Mouse (Mus musculus) forebrain, embryonic 13.5 days (tissue): Measurements from ENCODE around the gene Art1. TPM values are rescaled to one million over a fixed set of nuclear protein-coding genes. Genes with fewer than 3 reads are reported as not detected.

ENCODE experiments used
- ATAC-seq: fragments of 200-750 bp; cut with Nextera tagmentation; 2 replicates; pipeline ENCODE4 v1.8.0; 2017
- H3K27ac ChIP-seq: fragments of 300-500 bp; sonication (generic); 2 replicates; pipeline ENCODE4 v1.5.1; 2015; ENCODE audit warnings: inconsistent platforms, mild to moderate bottlenecking, moderate library complexity
- H3K27me3 ChIP-seq: fragments of 300-500 bp; sonication (generic); 2 replicates; pipeline ENCODE4 v1.6.1; 2015; ENCODE audit warnings: mild to moderate bottlenecking, inconsistent platforms
- H3K36me3 ChIP-seq: fragments of 300-500 bp; sonication (generic); 2 replicates; pipeline ENCODE4 v1.6.1; 2015; ENCODE audit warnings: mild to moderate bottlenecking, inconsistent platforms; ENCODE audit not compliant: poor library complexity, severe bottlenecking
- H3K4me1 ChIP-seq: fragments of 300-500 bp; sonication (generic); 2 replicates; pipeline ENCODE4 v1.6.1; 2015; ENCODE audit warnings: inconsistent platforms
- H3K4me2 ChIP-seq: fragments of 300-500 bp; sonication (generic); 2 replicates; pipeline ENCODE4 v1.6.1; 2015; ENCODE audit warnings: inconsistent platforms, mild to moderate bottlenecking, moderate library complexity
- H3K4me3 ChIP-seq: fragments of 300-500 bp; sonication (generic); 2 replicates; pipeline ENCODE4 v1.5.1; 2015; ENCODE audit warnings: mild to moderate bottlenecking, inconsistent platforms
- H3K9ac ChIP-seq: fragments of 300-500 bp; sonication (generic); 2 replicates; pipeline ENCODE4 v1.6.1; 2015; ENCODE audit warnings: mild to moderate bottlenecking, inconsistent platforms
- H3K9me3 ChIP-seq: fragments of 300-500 bp; sonication (generic); replicated peaks from 2 replicates; pipeline ENCODE4 v1.6.1; 2016; ENCODE audit warnings: inconsistent platforms
- WGBS: fragments of 180-500 bp; shearing (Covaris S2); methylation state at CpG from one replicate; pipeline ENCODE4 v1.1.7; 2015; 5-methylcytosine and 5-hydroxymethylcytosine counted together
- polyA plus RNA-seq: library from polyadenylated mRNA; unstranded; fragments of >200 nt; fragmentation: Nextera tagmentation; extraction: Ambion mirVana; gene quantifications from 2 replicates; pipeline ENCODE4 v1.2.1, GENCODE M21; 2015

Gene Art1
- polyA plus RNA-seq, 1 experiment from 2014 or later: 0.23 TPM

GRCm38 (mm10) chr7:102084041-102084696, 17.4 kb upstream of the Art1 start:
- Histone ChIP-seq H3K4me2 (no peak overlapping the region), H3K27ac (no peak overlapping the region), H3K4me3 (no peak overlapping the region), H3K9me3 (no peaks in the 10 kb centered on the region), H3K27me3 (no peaks in the 10 kb centered on the region), H3K36me3 (peaks cover 77% of the 10 kb centered on the region), H3K9ac (no peak overlapping the region), H3K4me1 (no peaks in the 10 kb centered on the region)
- ATAC-seq: no peak
- WGBS: 93% methylated on average over 26 of the region's 26 CpGs

DNA sequence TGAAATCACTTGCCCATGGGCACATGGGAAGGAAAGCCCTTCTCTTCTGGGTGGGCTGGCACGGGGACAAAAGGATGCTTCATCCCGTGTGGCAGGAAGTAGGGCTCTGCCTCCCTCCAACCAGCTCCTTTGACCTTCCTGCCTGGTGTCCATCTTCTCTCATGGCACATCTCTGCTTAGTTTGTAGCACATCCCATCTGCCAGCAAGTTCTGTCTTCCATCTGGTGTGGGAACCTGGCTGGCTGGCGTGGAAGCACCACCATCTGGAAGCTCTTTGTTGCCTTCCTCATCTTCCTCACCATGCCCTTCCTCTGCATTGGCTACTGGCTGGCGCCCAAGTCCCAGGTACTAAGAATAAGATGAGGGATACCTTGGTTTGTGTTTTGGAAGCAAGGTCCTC, 14.2 kb upstream of the Art1 start:
- no peaks in the 10 kb centered on the region for H3K27me3 ChIP-seq
- 82% methylated on average over 4 of the region's 4 CpGs for WGBS
- H3K4me3 ChIP-seq: no peak overlapping the region
- no peaks in the 10 kb centered on the region for H3K4me1 ChIP-seq
- no peaks in the 10 kb centered on the region for H3K9me3 ChIP-seq
- H3K36me3 ChIP-seq: peaks cover 63% of the 10 kb centered on the region
- H3K27ac ChIP-seq: no peak overlapping the region
- no peak overlapping the region for H3K9ac ChIP-seq
- ATAC-seq: no peak
- H3K4me2 ChIP-seq: no peak overlapping the region

- H3K9ac ChIP-seq: peak overlapping the region; percentile 38; the same call in 1 of the 2 replicates
- H3K27ac ChIP-seq: no peak overlapping the region
- peaks cover 15% of the 10 kb centered on the region for H3K4me1 ChIP-seq
- peaks cover 3% of the 10 kb centered on the region; the same call in 1 of the 2 replicates for H3K36me3 ChIP-seq
- no peaks in the 10 kb centered on the region for H3K9me3 ChIP-seq
- peak overlapping the region; percentile 58 for H3K4me2 ChIP-seq
- H3K4me3 ChIP-seq: peak overlapping the region; percentile 28
- ATAC-seq: peak; percentile 74
- WGBS: 4% methylated on average over 30 of the region's 30 CpGs
- H3K27me3 ChIP-seq: 0 out of 2 replicates have a peak, but pooled peaks cover 8% of the 10 kb centered on the region
Measured at GRCm38 (mm10) chr7:102099760-102100661, 1.5 kb upstream of the Art1 start.

DNA sequence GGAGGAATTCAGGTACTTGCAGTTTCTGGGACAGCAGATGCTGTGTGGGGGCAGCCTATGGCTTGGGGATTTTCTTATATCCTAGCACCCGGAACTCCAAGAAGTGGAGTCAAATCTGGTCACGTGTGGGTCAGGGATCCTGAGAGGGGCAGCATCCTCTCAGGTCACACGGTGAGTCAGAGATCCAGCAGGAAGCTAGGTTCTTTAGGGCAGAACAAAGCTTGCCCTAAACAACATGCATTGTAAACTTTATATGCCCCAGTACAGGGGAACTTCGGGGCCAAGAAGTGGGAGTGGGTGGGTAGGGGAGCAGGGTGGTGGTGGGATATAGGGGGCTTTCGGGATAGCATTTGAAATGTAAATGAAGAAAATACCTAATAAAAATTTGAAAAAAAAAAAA, 675 bp upstream of the Art1 start:
- H3K27ac ChIP-seq: no peak overlapping the region
- no peaks in the 10 kb centered on the region for H3K9me3 ChIP-seq
- 0 out of 2 replicates have a peak, but pooled peaks cover 8% of the 10 kb centered on the region for H3K27me3 ChIP-seq
- H3K9ac ChIP-seq: no peak overlapping the region
- no peaks in the 10 kb centered on the region for H3K36me3 ChIP-seq
- no peak overlapping the region for H3K4me3 ChIP-seq
- H3K4me1 ChIP-seq: peaks cover 15% of the 10 kb centered on the region
- ATAC-seq: no peak
- H3K4me2 ChIP-seq: no peak overlapping the region
- 66% methylated on average over 5 of the region's 5 CpGs for WGBS

DNA sequence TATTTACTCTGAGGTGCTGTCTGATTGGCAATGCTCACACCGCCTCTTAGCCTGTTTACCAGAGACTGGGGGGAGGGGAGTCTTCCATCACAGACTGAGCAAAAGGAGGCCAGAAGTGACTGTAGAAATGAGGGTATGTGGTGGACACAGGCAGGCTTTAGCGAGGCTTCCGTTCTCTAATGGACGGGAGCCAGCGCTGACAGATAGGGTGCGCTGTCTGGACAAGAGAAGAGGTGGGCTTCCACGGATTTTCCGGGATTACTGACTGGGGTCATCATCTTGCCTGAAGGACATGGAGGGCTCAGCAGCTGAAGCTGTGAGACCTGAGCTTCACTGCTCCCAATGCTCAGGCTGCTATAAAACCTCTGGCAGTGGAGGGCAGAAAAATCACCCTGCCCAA, 698 bp downstream of the Art1 start:
- no peaks in the 10 kb centered on the region for H3K36me3 ChIP-seq
- H3K4me1 ChIP-seq: peaks cover 21% of the 10 kb centered on the region
- H3K4me3 ChIP-seq: no peak overlapping the region
- 49% methylated on average over 8 of the region's 8 CpGs for WGBS
- H3K27me3 ChIP-seq: 0 out of 2 replicates have a peak, but pooled peaks cover 8% of the 10 kb centered on the region
- ATAC-seq: no peak
- H3K4me2 ChIP-seq: no peak overlapping the region
- no peak overlapping the region for H3K9ac ChIP-seq
- no peaks in the 10 kb centered on the region for H3K9me3 ChIP-seq
- no peak overlapping the region for H3K27ac ChIP-seq

- H3K4me2 ChIP-seq: no peak overlapping the region
- H3K27ac ChIP-seq: no peak overlapping the region
- H3K36me3 ChIP-seq: no peaks in the 10 kb centered on the region
- 0 out of 2 replicates have a peak, but pooled peaks cover 8% of the 10 kb centered on the region for H3K27me3 ChIP-seq
- ATAC-seq: no peak
- H3K4me1 ChIP-seq: peaks cover 21% of the 10 kb centered on the region
- no peak overlapping the region for H3K9ac ChIP-seq
- no peak overlapping the region for H3K4me3 ChIP-seq
- no peaks in the 10 kb centered on the region for H3K9me3 ChIP-seq
- WGBS: 40% methylated on average over 6 of the region's 6 CpGs
Measured at GRCm38 (mm10) chr7:102102696-102103095, 1.2 kb downstream of the Art1 start.

GRCm38 (mm10) chr7:102103555-102103954, 2.0 kb downstream of the Art1 start:
- Histone ChIP-seq H3K9ac (no peak overlapping the region), H3K36me3 (no peaks in the 10 kb centered on the region), H3K27me3 (0 out of 2 replicates have a peak, but pooled peaks cover 8% of the 10 kb centered on the region), H3K9me3 (no peaks in the 10 kb centered on the region), H3K27ac (no peak overlapping the region), H3K4me1 (peaks cover 21% of the 10 kb centered on the region), H3K4me2 (no peak overlapping the region), H3K4me3 (no peak overlapping the region)
- ATAC-seq: no peak
- WGBS: 85% methylated on average over 2 of the region's 2 CpGs

DNA sequence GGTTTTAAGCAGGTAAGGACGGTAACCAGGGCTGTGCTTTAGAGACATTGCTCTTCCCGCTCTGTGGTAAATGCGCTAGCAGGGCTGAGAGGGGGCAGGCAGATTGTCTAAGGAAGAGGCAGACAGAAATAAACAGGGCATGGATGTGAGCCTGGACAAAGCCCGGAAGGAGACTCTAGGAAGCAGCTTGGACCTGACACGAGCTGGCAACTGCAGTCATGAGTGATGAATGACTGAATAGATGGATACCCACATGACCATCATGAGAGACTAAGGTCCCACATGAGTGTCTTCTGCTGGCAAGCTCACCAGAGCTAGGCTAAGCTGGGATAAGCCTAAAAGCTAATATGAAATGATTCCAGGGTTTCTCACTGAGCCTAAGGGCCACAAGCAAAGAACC, 2.6 kb downstream of the Art1 start:
- peaks cover 21% of the 10 kb centered on the region for H3K4me1 ChIP-seq
- no peak for ATAC-seq

GRCm38 (mm10) chr7:102106700-102107141, 5.2 kb downstream of the Art1 start:
- Histone ChIP-seq H3K27me3 (no peaks in the 10 kb centered on the region), H3K4me2 (peak overlapping the region; percentile 56), H3K9me3 (no peaks in the 10 kb centered on the region), H3K27ac (no peak overlapping the region), H3K36me3 (no peaks in the 10 kb centered on the region), H3K9ac (peak overlapping the region; percentile 36; the same call in 1 of the 2 replicates), H3K4me1 (peaks cover 6% of the 10 kb centered on the region; the same call in 1 of the 2 replicates), H3K4me3 (peak overlapping the region; percentile 21)
- WGBS: 26% methylated on average over 23 of the region's 23 CpGs
- ATAC-seq: no peak

More for the DNA sequence above, 2.6 kb downstream of the Art1 start:
- Histone ChIP-seq H3K9me3 (no peaks in the 10 kb centered on the region), H3K4me2 (no peak overlapping the region), H3K27ac (no peak overlapping the region), H3K4me3 (no peak overlapping the region), H3K36me3 (no peaks in the 10 kb centered on the region), H3K27me3 (0 out of 2 replicates have a peak, but pooled peaks cover 5% of the 10 kb centered on the region), H3K9ac (no peak overlapping the region)
- 78% methylated on average over 5 of the region's 5 CpGs for WGBS

GRCm38 (mm10) chr7:102108206-102108605, 6.7 kb downstream of the Art1 start:
- WGBS: 91% methylated on average over 1 of the region's 1 CpGs
- H3K4me3 ChIP-seq: no peak overlapping the region

GRCm38 (mm10) chr7:102109171-102109570, 7.6 kb downstream of the Art1 start, which contains the start of gene Art5:
Gene Art5 (minus strand): TSS chr7:102109489.
- no peak for ATAC-seq
- WGBS: 80% methylated on average over 7 of the region's 7 CpGs
- no peaks in the 10 kb centered on the region for H3K27me3 ChIP-seq
- H3K36me3 ChIP-seq: no peaks in the 10 kb centered on the region
- H3K9me3 ChIP-seq: no peaks in the 10 kb centered on the region
- H3K4me2 ChIP-seq: no peak within 1 kb of the TSS
- H3K4me1 ChIP-seq: peaks cover 6% of the 10 kb centered on the region; the same call in 1 of the 2 replicates
- no peak within 1 kb of the TSS for H3K4me3 ChIP-seq
- H3K27ac ChIP-seq: no peak within 1 kb of the TSS
- H3K9ac ChIP-seq: no peak within 1 kb of the TSS

More at GRCm38 (mm10) chr7:102108206-102108605, 6.7 kb downstream of the Art1 start:
- H3K9me3 ChIP-seq: no peaks in the 10 kb centered on the region
- H3K4me1 ChIP-seq: peaks cover 6% of the 10 kb centered on the region; the same call in 1 of the 2 replicates
- H3K27ac ChIP-seq: no peak overlapping the region
- no peak overlapping the region for H3K9ac ChIP-seq
- ATAC-seq: no peak
- no peaks in the 10 kb centered on the region for H3K36me3 ChIP-seq
- no peak overlapping the region for H3K4me2 ChIP-seq
- no peaks in the 10 kb centered on the region for H3K27me3 ChIP-seq

- 84% methylated on average over 4 of the region's 4 CpGs for WGBS
- no peak for ATAC-seq
Measured at GRCm38 (mm10) chr7:102109746-102110145, 8.2 kb downstream of the Art1 start.

More at GRCm38 (mm10) chr7:102109746-102110145, 8.2 kb downstream of the Art1 start:
- no peak overlapping the region for H3K9ac ChIP-seq
- no peaks in the 10 kb centered on the region for H3K27me3 ChIP-seq
- H3K36me3 ChIP-seq: no peaks in the 10 kb centered on the region
- H3K4me3 ChIP-seq: no peak overlapping the region
- no peak overlapping the region for H3K27ac ChIP-seq
- H3K9me3 ChIP-seq: no peaks in the 10 kb centered on the region
- no peak overlapping the region for H3K4me2 ChIP-seq
- H3K4me1 ChIP-seq: peaks cover 6% of the 10 kb centered on the region; the same call in 1 of the 2 replicates
